Mouse (Mus musculus) layer of hippocampus, postnatal 14 days (tissue): ENCODE data around the gene Fer1l4. TPM values are rescaled to one million over a fixed set of nuclear protein-coding genes. Genes with fewer than 3 reads are reported as not detected.

Experiments
- DNase-seq, 2 experiments: peaks; one replicate each; pipeline ENCODE4 v3.0.0; 2021 to 2022; ENCODE audit warnings: low spot score in 2 of 2, mixed read lengths in 1 of 2
- total RNA-seq, 2 experiments: library from RNA; stranded (reverse); gene quantifications; 2 replicates each; pipeline ENCODE4 v1.2.3; 2021

Gene Fer1l4
- total RNA-seq, 2 experiments from 2014 or later = not detected

GRCm38 (mm10) chr2:156007888-156008532 lies 44.7 kb downstream of the Fer1l4 start, which contains the start of the genes 6430550D23Rik and Ergic3:
TSS of gene 6430550D23Rik (minus strand) at chr2:156007977.
TSS of gene Ergic3 (plus strand) at chr2:156008045.
- peak; percentile 94 to 97 for DNase-seq

- DNase-seq = no peak
Measured at GRCm38 (mm10) chr2:156005393-156005792, 47.4 kb downstream of the Fer1l4 start.

- peak; percentile 52 to 76 for DNase-seq
Measured at GRCm38 (mm10) chr2:155991863-155992321, 60.9 kb downstream of the Fer1l4 start.

GRCm38 (mm10) chr2:155991151-155991550 lies 61.6 kb downstream of the Fer1l4 start:
- no peak for DNase-seq

GRCm38 (mm10) chr2:155989085-155989484 lies 63.7 kb downstream of the Fer1l4 start:
- peak in 1 of 2 experiments; percentile 33 for DNase-seq

- DNase-seq = no peak
Measured at GRCm38 (mm10) chr2:155987131-155987530, 65.6 kb downstream of the Fer1l4 start.

- no peak for DNase-seq
Measured at GRCm38 (mm10) chr2:155985776-155986175, 67.0 kb downstream of the Fer1l4 start.

- DNase-seq = no peak
Measured at GRCm38 (mm10) chr2:155979328-155979991, 73.3 kb downstream of the Fer1l4 start.

- DNase-seq = no peak
Measured at GRCm38 (mm10) chr2:155974087-155974731, 78.5 kb downstream of the Fer1l4 start.

GRCm38 (mm10) chr2:155973348-155973747 lies 79.4 kb downstream of the Fer1l4 start:
- no peak for DNase-seq

Other genes starting within 250 kb of the Fer1l4 start
- 10 to 100 TPM; 43.8 to 45.6 TPM for gene BC029722, start 233.5 kb downstream of the Fer1l4 start, total RNA-seq
- 10 to 100 TPM; 68.1 to 69.9 TPM for gene Eif6, start 226.0 kb downstream of the Fer1l4 start, total RNA-seq
- not detected for gene Fam83c, start 218.1 kb downstream of the Fer1l4 start, total RNA-seq
- 10 to 100 TPM; 58.4 to 70.1 TPM for gene Uqcc1, start 122.6 kb downstream of the Fer1l4 start, total RNA-seq
- gene Gm15557, start 112.2 kb downstream of the Fer1l4 start, total RNA-seq = not detected
- under 1 TPM; 0.43 to 0.69 TPM for gene Gdf5, start 107.6 kb downstream of the Fer1l4 start, total RNA-seq
- gene Cep250, start 96.5 kb downstream of the Fer1l4 start, total RNA-seq = 10 to 100 TPM; 18.0 to 19.3 TPM
- 1 to 10 TPM in 1 of 2 experiments, under 1 TPM in 1; 0.93 to 1.5 TPM for gene 6430550D23Rik, start 45.0 kb downstream of the Fer1l4 start, total RNA-seq
- gene Ergic3, start 44.9 kb downstream of the Fer1l4 start, total RNA-seq = 100 to 1,000 TPM; 186 to 201 TPM
- gene Spag4, start 12.2 kb upstream of the Fer1l4 start, total RNA-seq = 1 to 10 TPM; 3.7 TPM
- 10 to 100 TPM; 25.8 to 26.8 TPM for gene Cpne1, start 59.0 kb upstream of the Fer1l4 start, total RNA-seq
- gene Rbm12, start 59.0 kb upstream of the Fer1l4 start, total RNA-seq = 10 to 100 TPM; 29.8 to 30.5 TPM
- 10 to 100 TPM; 20.0 to 20.9 TPM for gene Gm28036, start 74.1 kb upstream of the Fer1l4 start, total RNA-seq
- 100 to 1,000 TPM; 210 to 215 TPM for gene Romo1, start 91.1 kb upstream of the Fer1l4 start, total RNA-seq
- gene Nfs1, start 91.2 kb upstream of the Fer1l4 start, total RNA-seq = 10 to 100 TPM; 42.0 to 44.1 TPM
- 100 to 1,000 TPM; 293 to 339 TPM for gene Rbm39, start 127.3 kb upstream of the Fer1l4 start, total RNA-seq
- gene Phf20, start 143.5 kb upstream of the Fer1l4 start, total RNA-seq = 10 to 100 TPM; 76.5 to 77.4 TPM